17 mouse cellular contexts compared by ENCODE assay signal in genomic region chr11:81602971-81603370, GRCm38 (mm10).
"Had no signal": no experiment of that assay in that cellular context is flagged by ENCODE, and none has a peak within 500 bp of the region (broad histone marks: within the 10 kb centered on the region; RNA-seq: fewer than 3 reads in every experiment).

No protein-coding gene starts in this region.

- H3K9me3 ChIP-seq: lung, embryonic 15.5 days; megakaryocyte, embryonic 14.5 days; midbrain, embryonic 12.5 days; neural tube, embryonic 12.5 days; stomach, embryonic 15.5 days had no signal

- DNase-seq: liver, postnatal 0 days; lung, adult 2 months; lung, postnatal 14 days; lung, postnatal 36 days; midbrain, embryonic 14.5 days; right cerebral cortex, postnatal 14 days; thymus, adult 2 months; thymus, postnatal 25 days; thymus, postnatal 4 days had no signal

- H3K4me3 ChIP-seq: lung, embryonic 15.5 days; megakaryocyte, embryonic 14.5 days; midbrain, embryonic 12.5 days; neural tube, embryonic 12.5 days; stomach, embryonic 15.5 days had no signal

- H3K9ac ChIP-seq: liver, postnatal 0 days; lung, embryonic 15.5 days; midbrain, embryonic 12.5 days; neural tube, embryonic 12.5 days; stomach, embryonic 15.5 days had no signal

- ATAC-seq: liver, postnatal 0 days; lung, postnatal 0 days had no signal

- H3K4me2 ChIP-seq: lung, embryonic 15.5 days; midbrain, embryonic 12.5 days; neural tube, embryonic 12.5 days; stomach, embryonic 15.5 days had no signal

- H3K4me1 ChIP-seq: lung, embryonic 15.5 days; megakaryocyte, embryonic 14.5 days; midbrain, embryonic 12.5 days; neural tube, embryonic 12.5 days; stomach, embryonic 15.5 days had no signal

- H3K27me3 ChIP-seq: lung, embryonic 15.5 days; megakaryocyte, embryonic 14.5 days; midbrain, embryonic 12.5 days; neural tube, embryonic 12.5 days; stomach, embryonic 15.5 days had no signal

- H3K27ac ChIP-seq: lung, embryonic 15.5 days; macrophage; midbrain, embryonic 12.5 days; neural tube, embryonic 12.5 days; stomach, embryonic 15.5 days; stomach, postnatal 0 days had no signal

- H3K36me3 ChIP-seq: lung, embryonic 15.5 days; midbrain, embryonic 12.5 days; neural tube, embryonic 12.5 days; stomach, embryonic 15.5 days had no signal
